Mouse (Mus musculus) cerebellum, adult 2 months (tissue): ENCODE data around the gene Smad3.

Source experiments
- CTCF ChIP-seq: fragments of 200-500 bp; IDR thresholded peaks from 2 replicates; pipeline ENCODE4 v1.5.1; 2011; ENCODE audit warnings: low read depth, mild to moderate bottlenecking, control low read depth, low read length, moderate library complexity, borderline replicate concordance; ENCODE audit not compliant: insufficient read depth
- POLR2A ChIP-seq: fragments of 200-500 bp; IDR thresholded peaks from 2 replicates; pipeline ENCODE4 v1.6.1; 2011; ENCODE audit warnings: low read length, control low read depth, borderline replicate concordance; ENCODE audit not compliant: insufficient read depth

- no peak for TF ChIP-seq CTCF
- no peak for TF ChIP-seq POLR2A
Measured at GRCm38 (mm10) chr9:63698320-63699045, 59.3 kb downstream of the Smad3 start.
